Mouse (Mus musculus) embryonic facial prominence, embryonic 10.5 days (tissue): ENCODE data around the gene Chp1. TPM values are rescaled to one million over a fixed set of nuclear protein-coding genes. Genes with fewer than 3 reads are reported as not detected.
"Not testable (repeated sequence)": the region's sequence is repeated elsewhere in the genome, so short reads cannot be mapped to it uniquely, and the experiment has no call there.

Experiments used
- DNase-seq: peaks from one replicate; pipeline ENCODE4 v3.0.0-alpha.2; 2017; ENCODE audit warnings: low spot score
- H3K27ac ChIP-seq: fragments of 300-500 bp; sonication (generic); replicated peaks from 2 replicates; pipeline ENCODE4 v1.5.1; 2016; ENCODE audit warnings: mild to moderate bottlenecking
- H3K27me3 ChIP-seq: fragments of 300-500 bp; sonication (generic); replicated peaks from 2 replicates; pipeline ENCODE4 v1.6.1; 2016; ENCODE audit warnings: low read depth, mild to moderate bottlenecking; ENCODE audit not compliant: poor library complexity, severe bottlenecking
- H3K36me3 ChIP-seq: fragments of 300-500 bp; sonication (generic); replicated peaks from 2 replicates; pipeline ENCODE4 v1.6.1; 2016; ENCODE audit warnings: mild to moderate bottlenecking, moderate library complexity
- H3K4me1 ChIP-seq: fragments of 300-500 bp; sonication (generic); 2 replicates; pipeline ENCODE4 v1.6.1; 2016
- H3K4me3 ChIP-seq: fragments of 300-500 bp; sonication (generic); 2 replicates; pipeline ENCODE4 v1.5.1; 2016; ENCODE audit warnings: mild to moderate bottlenecking, moderate library complexity
- H3K9me3 ChIP-seq: fragments of 300-500 bp; sonication (generic); 2 replicates; pipeline ENCODE4 v1.6.1; 2016; ENCODE audit warnings: mild to moderate bottlenecking
- WGBS: fragments of 180-500 bp; shearing (Covaris S2); methylation state at CpG from one replicate; pipeline ENCODE4 v1.1.7; 2016; 5-methylcytosine and 5-hydroxymethylcytosine counted together
- polyA plus RNA-seq: library from polyadenylated mRNA; unstranded; fragments of >200 nt; fragmentation: Nextera tagmentation; extraction: Ambion mirVana; gene quantifications from 2 replicates; pipeline ENCODE4 v1.2.1, GENCODE M21; 2016

Gene Chp1
- 53.3 and 53.6 TPM in 2 replicates for polyA plus RNA-seq

- Histone ChIP-seq H3K4me1 (peaks cover 29% of the 10 kb centered on the region), H3K4me3 (peak within 1 kb of the TSS; percentile 75), H3K27me3 (no peaks in the 10 kb centered on the region), H3K36me3 (no peaks in the 10 kb centered on the region), H3K27ac (peak within 1 kb of the TSS; percentile 87), H3K9me3 (no peaks in the 10 kb centered on the region)
- WGBS = under 1% methylated on average over 57 of the region's 57 CpGs
- DNase-seq = peak; percentile 99
These were observed at the start of gene Chp1, which contains the start of gene Exd1 for GRCm38 (mm10) chr2:119547522-119548370. Chp1 (plus strand) TSS chr2:119547697. Exd1 (minus strand) TSS chr2:119547627.

GRCm38 (mm10) chr2:119498859-119499258 is 48.6 kb upstream of the Chp1 start:
- H3K36me3 ChIP-seq = no peaks in the 10 kb centered on the region
- no peaks in the 10 kb centered on the region for H3K4me1 ChIP-seq
- no peak overlapping the region for H3K4me3 ChIP-seq
- no peak for DNase-seq
- 96% methylated on average over 2 of the region's 2 CpGs for WGBS
- no peaks in the 10 kb centered on the region for H3K27me3 ChIP-seq
- no peaks in the 10 kb centered on the region for H3K9me3 ChIP-seq
- H3K27ac ChIP-seq = no peak overlapping the region

DNA sequence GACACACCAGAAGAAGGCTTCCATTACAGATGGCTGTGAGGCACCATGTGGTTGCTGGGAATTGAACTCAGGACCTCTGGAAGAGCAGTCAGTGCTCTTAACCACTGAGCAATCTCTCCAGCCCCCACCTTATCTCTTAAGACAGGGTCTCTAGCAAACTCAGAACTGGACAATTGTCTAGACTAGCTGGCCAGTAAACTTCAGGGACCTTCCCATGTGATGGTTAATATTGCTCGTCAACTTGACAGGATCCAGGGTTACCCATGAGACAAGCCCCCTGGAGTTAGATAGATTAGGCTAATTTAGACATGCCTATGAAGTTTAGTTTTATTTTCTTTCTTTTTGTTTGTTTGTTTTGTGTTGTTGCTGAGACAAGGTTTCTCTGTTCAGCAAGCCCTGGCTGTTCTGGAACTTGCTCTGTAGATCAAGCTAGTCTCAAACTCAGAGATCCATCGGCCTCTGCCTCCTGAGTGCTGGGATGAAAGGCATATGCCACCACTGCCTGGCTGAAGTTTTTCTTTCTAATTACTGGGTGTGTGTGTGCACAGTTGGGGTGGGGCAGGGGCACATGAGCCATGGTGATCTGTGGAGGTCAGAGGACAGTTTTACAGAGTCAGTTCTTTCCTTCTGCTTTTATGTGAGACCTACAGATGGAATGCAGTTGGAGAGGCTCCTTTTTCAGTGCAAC is 46.4 kb upstream of the Chp1 start:
- WGBS = 77% methylated on average over 2 of the region's 2 CpGs
- Histone ChIP-seq H3K27ac (no peak overlapping the region), H3K9me3 (no peaks in the 10 kb centered on the region), H3K36me3 (no peaks in the 10 kb centered on the region), H3K27me3 (no peaks in the 10 kb centered on the region), H3K4me3 (no peak overlapping the region), H3K4me1 (no peaks in the 10 kb centered on the region)
- no peak for DNase-seq

GRCm38 (mm10) chr2:119507108-119507507 is 40.4 kb upstream of the Chp1 start:
- no peak for DNase-seq
- H3K9me3 ChIP-seq = no peaks in the 10 kb centered on the region
- H3K4me1 ChIP-seq = no peaks in the 10 kb centered on the region
- H3K27me3 ChIP-seq = no peaks in the 10 kb centered on the region
- H3K27ac ChIP-seq = no peak overlapping the region
- H3K4me3 ChIP-seq = no peak overlapping the region
- H3K36me3 ChIP-seq = no peaks in the 10 kb centered on the region

DNA sequence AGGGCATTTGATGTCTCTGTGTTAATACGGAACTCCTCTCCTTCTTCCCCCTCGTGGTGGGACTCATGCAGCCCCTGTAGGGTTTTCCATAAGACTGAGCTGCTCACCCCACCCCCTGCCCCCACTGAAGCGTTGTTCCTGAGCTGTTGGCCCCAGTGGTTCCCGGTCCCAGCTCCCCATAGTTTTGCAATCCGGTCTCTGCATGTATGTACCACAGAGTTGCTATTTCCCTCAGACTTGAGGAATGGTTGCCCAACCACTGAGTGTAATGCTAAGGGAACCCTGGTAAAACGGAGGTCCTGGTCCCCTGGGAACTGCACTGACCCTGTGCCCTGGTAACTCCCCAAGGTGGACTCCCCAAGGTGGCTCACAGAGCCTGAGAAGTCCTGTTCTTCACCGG is 39.0 kb upstream of the Chp1 start:
- H3K36me3 ChIP-seq, DNase-seq, H3K27me3 ChIP-seq, H3K9me3 ChIP-seq, H3K4me3 ChIP-seq, H3K4me1 ChIP-seq, H3K27ac ChIP-seq: not testable (repeated sequence)
- 69% methylated on average over 7 of the region's 7 CpGs for WGBS

GRCm38 (mm10) chr2:119510856-119511255 is 36.6 kb upstream of the Chp1 start:
- Histone ChIP-seq H3K27ac (no peak overlapping the region), H3K27me3 (no peaks in the 10 kb centered on the region), H3K9me3 (no peaks in the 10 kb centered on the region), H3K4me3 (no peak overlapping the region), H3K36me3 (no peaks in the 10 kb centered on the region), H3K4me1 (no peaks in the 10 kb centered on the region)
- no peak for DNase-seq
- WGBS = 79% methylated on average over 2 of the region's 2 CpGs

- Histone ChIP-seq H3K9me3 (no peaks in the 10 kb centered on the region), H3K4me1 (no peaks in the 10 kb centered on the region), H3K4me3 (no peak overlapping the region), H3K36me3 (no peaks in the 10 kb centered on the region), H3K27me3 (no peaks in the 10 kb centered on the region), H3K27ac (no peak overlapping the region)
- WGBS = 90% methylated on average over 3 of the region's 3 CpGs
- no peak for DNase-seq
These were observed 35.2 kb upstream of the Chp1 start for GRCm38 (mm10) chr2:119512292-119512691.

GRCm38 (mm10) chr2:119514026-119514522 is 33.4 kb upstream of the Chp1 start:
- WGBS = 84% methylated on average over 3 of the region's 3 CpGs
- no peak overlapping the region for H3K27ac ChIP-seq
- H3K36me3 ChIP-seq = no peaks in the 10 kb centered on the region
- no peak for DNase-seq
- no peaks in the 10 kb centered on the region for H3K27me3 ChIP-seq
- H3K4me3 ChIP-seq = no peak overlapping the region
- no peaks in the 10 kb centered on the region for H3K4me1 ChIP-seq
- H3K9me3 ChIP-seq = no peaks in the 10 kb centered on the region

GRCm38 (mm10) chr2:119516811-119517210 is 30.7 kb upstream of the Chp1 start:
- no peaks in the 10 kb centered on the region for H3K9me3 ChIP-seq
- H3K4me3 ChIP-seq = no peak overlapping the region

GRCm38 (mm10) chr2:119520550-119520949 is 26.9 kb upstream of the Chp1 start:
- H3K36me3 ChIP-seq = no peaks in the 10 kb centered on the region
- no peaks in the 10 kb centered on the region for H3K27me3 ChIP-seq
- H3K4me3 ChIP-seq = no peak overlapping the region

More at GRCm38 (mm10) chr2:119516811-119517210, 30.7 kb upstream of the Chp1 start:
- no peaks in the 10 kb centered on the region for H3K36me3 ChIP-seq
- H3K27ac ChIP-seq = no peak overlapping the region
- no peaks in the 10 kb centered on the region for H3K27me3 ChIP-seq
- WGBS = 60% methylated on average over 5 of the region's 5 CpGs
- no peaks in the 10 kb centered on the region for H3K4me1 ChIP-seq
- no peak for DNase-seq

GRCm38 (mm10) chr2:119523836-119524235 is 23.7 kb upstream of the Chp1 start:
- Histone ChIP-seq H3K27me3 (no peaks in the 10 kb centered on the region), H3K9me3 (no peaks in the 10 kb centered on the region), H3K4me3 (no peak overlapping the region), H3K4me1 (no peaks in the 10 kb centered on the region), H3K36me3 (no peaks in the 10 kb centered on the region), H3K27ac (no peak overlapping the region)
- 85% methylated on average over 4 of the region's 4 CpGs for WGBS
- DNase-seq = no peak

More at GRCm38 (mm10) chr2:119520550-119520949, 26.9 kb upstream of the Chp1 start:
- H3K9me3 ChIP-seq = no peaks in the 10 kb centered on the region
- DNase-seq = no peak
- 77% methylated on average over 7 of the region's 7 CpGs for WGBS
- H3K27ac ChIP-seq = no peak overlapping the region
- no peaks in the 10 kb centered on the region for H3K4me1 ChIP-seq

GRCm38 (mm10) chr2:119525422-119525821 is 22.1 kb upstream of the Chp1 start:
- Histone ChIP-seq H3K27me3 (no peaks in the 10 kb centered on the region), H3K4me3 (no peak overlapping the region), H3K27ac (no peak overlapping the region), H3K36me3 (no peaks in the 10 kb centered on the region), H3K9me3 (no peaks in the 10 kb centered on the region), H3K4me1 (no peaks in the 10 kb centered on the region)
- 47% methylated on average over 4 of the region's 4 CpGs for WGBS
- no peak for DNase-seq

DNA sequence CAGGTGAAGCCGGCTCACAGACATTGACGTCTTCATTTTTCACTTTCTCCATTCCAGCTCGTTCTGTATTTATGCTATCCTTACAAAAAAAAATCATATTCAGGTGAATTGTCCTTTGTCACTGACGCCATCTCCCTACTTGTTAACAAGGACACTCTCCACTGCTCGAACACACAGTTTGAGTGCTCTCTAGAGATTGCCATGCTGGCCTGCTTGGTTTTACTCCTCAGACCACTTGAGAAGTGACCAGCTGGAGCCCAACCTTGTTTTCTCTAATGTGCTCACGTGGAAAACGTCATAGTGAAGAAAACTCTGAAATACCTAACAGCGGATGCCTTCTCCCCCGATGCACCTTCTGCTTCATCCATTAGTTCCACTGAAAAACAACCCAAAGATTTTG is 8.7 kb upstream of the Chp1 start:
- WGBS = 85% methylated on average over 9 of the region's 9 CpGs
- Histone ChIP-seq H3K9me3 (no peaks in the 10 kb centered on the region), H3K4me1 (no peaks in the 10 kb centered on the region), H3K27ac (no peak overlapping the region), H3K27me3 (no peaks in the 10 kb centered on the region), H3K36me3 (no peaks in the 10 kb centered on the region), H3K4me3 (no peak overlapping the region)
- DNase-seq = no peak
